Mouse (Mus musculus): Measurements from ENCODE around the gene Alkbh5.
A peak's percentile ranks its signal among the peaks of the same experiment; 100 is the strongest.
"Not testable (repeated sequence)": the region's sequence is repeated elsewhere in the genome, so short reads cannot be mapped to it uniquely, and the experiment has no call there.

Gene Alkbh5

GRCm38 (mm10) chr11:60543211-60543610 lies 7.0 kb downstream of the Alkbh5 start:
- not testable (repeated sequence) for DNase-seq

DNA sequence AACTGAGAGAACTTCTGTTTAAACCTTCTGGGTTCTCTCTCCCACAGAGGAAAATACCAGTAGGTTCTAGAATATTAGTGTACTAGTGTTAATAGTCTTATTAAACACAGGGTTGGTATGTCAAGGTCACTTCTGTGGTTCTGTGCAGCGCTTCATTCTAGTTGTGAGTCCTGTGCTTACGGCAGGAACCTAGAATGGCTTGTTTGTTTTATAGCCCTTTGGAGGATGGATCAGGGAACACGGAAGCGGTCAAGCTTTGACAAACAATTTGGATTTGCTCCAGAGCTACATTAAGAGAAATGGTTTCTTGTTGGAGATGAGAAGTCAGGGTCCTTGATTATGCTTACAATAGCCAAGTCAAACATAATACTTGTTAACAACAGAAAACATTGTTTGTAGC lies 9.3 kb downstream of the Alkbh5 start:
- DNase-seq = peak; percentile 17

DNA sequence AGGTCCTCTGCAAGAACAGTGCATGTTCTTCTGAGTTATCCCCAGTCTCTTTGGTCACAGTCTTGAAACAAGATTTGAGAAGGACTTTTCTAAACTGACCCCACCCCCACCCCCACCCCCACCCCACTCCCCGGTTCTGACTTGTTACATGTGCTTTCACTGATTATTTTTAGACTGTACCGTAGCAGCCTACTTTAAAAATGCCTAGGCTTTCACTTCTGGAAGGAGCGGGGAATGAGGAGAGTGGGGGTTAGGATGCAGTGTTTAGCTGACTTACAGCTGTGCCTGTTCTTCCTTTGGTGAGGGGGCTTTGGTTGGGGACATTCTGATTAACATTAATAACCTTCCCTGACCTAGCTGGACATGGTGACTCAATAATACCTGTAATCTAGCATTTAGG lies 11.9 kb downstream of the Alkbh5 start:
- no peak for DNase-seq

DNA sequence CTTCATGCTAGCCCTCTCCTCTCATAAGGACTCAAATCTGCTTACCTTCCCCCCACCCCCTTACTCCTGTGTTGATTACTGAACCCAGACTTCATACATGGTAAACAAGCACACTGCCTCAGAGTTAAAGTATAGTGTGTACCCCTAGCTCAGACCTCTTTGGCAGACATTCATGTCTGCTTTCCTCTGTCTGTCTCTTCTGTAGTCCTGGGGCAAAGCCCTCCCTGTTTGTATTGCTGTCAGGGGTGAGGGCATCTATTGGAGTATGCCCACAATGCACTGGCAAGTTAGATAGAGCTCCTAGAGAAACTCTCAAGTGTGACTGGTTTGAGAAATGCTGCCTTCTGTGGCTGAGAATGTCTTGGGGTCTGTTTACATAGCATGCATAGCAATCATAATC lies 16.9 kb downstream of the Alkbh5 start:
- no peak for DNase-seq

DNA sequence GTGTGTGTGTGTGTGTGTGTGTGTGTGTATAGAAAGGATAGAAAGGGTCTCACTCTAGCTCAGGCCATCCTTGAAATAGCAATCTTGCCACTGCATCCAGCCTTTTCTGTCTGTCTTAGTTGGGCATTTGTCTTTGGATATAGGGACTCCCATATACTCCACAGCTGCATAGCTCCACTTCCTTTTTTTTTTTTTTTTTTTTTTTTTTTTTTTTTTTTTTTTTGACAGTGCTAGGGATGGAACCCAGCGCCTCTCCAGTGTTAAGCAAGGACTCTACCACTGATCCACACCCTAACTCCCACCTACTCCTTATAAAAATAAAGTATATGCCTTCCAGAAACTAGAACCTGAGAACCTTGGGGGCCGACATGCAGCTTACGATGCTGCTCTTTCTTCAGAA lies 21.5 kb downstream of the Alkbh5 start:
- DNase-seq = no peak

DNA sequence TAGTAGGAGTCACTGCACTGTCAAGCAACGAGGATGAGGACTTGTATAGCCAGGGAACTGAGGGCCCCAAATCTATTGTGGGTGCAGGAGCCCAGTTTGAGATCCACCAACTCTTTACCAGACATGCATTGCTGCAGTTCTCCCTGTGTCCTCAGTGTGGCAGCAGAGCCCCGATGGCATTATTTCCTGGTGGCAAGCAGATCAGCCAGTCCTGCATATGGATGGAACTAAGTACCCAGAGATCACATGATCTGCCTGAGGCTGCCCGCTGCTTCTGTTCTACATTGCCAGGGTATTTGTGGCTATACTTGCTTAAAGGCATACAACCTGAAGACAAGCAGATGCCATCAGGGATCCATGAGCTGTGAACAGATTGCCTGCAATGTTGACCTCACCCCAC lies 23.2 kb downstream of the Alkbh5 start:
- DNase-seq = peak; percentile 76

GRCm38 (mm10) chr11:60574006-60574405 lies 37.8 kb downstream of the Alkbh5 start:
- not testable (repeated sequence) for DNase-seq

Data from lung, postnatal 36 days (tissue).